Mouse (Mus musculus): Measurements from ENCODE around the gene Inpp5b.

GRCm38 (mm10) chr4:124704797-124705474 is 36.7 kb upstream of the Inpp5b start:
- TF ChIP-seq POLR2A (IDR thresholded peaks at IDR 0.05; ENCODE audit: low read depth, low read length), result peak; percentile 46; the same call in 1 of the 2 replicates
- no peak for TF ChIP-seq CTCF (IDR thresholded peaks at IDR 0.05; ENCODE audit: borderline replicate concordance, insufficient read depth, low read length)
